Mouse (Mus musculus) MEL (cell line): ENCODE results near the gene Ccdc91. TPM values are rescaled to one million over a fixed set of nuclear protein-coding genes. Genes with fewer than 3 reads are reported as not detected.

Experiments
- DNase-seq: peaks from one replicate; pipeline ENCODE4 v3.0.0; 2011; ENCODE audit warnings: low read depth, low spot score
- H3K27ac ChIP-seq: 2 replicates; pipeline ENCODE4 v1.5.1; 2012; ENCODE audit warnings: low read depth, mild to moderate bottlenecking, control low read depth, low read length, moderate library complexity; ENCODE audit not compliant: control insufficient read depth
- H3K27me3 ChIP-seq, 2 experiments: fragments of 150-350 bp in 1 of 2; sonication (generic) in 1 of 2; 2 replicates each; pipeline ENCODE4 v1.6.1; 2012; ENCODE audit warnings: low read length in 2 of 2, mild to moderate bottlenecking in 2 of 2, improper control_type of control experiment in 1 of 2, moderate library complexity in 1 of 2; ENCODE audit not compliant: insufficient read depth in 2 of 2, control insufficient read depth in 1 of 2
- H3K36me3 ChIP-seq, 2 experiments: 2 replicates each; pipeline ENCODE4 v1.6.1; 2012 to 2014; ENCODE audit warnings: low read length in 2 of 2, improper control_type of control experiment in 1 of 2, inconsistent platforms in 1 of 2, mild to moderate bottlenecking in 1 of 2; ENCODE audit not compliant: insufficient read depth in 2 of 2, control insufficient read depth in 1 of 2
- H3K4me1 ChIP-seq, 2 experiments: fragments of 150-350 bp in 1 of 2; sonication (generic) in 1 of 2; 2 replicates each; pipeline ENCODE4 v1.6.1; 2012; ENCODE audit warnings: low read length in 2 of 2, improper control_type of control experiment in 1 of 2, mild to moderate bottlenecking in 1 of 2; ENCODE audit not compliant: insufficient read depth in 2 of 2, control insufficient read depth in 1 of 2
- H3K4me3 ChIP-seq, 2 experiments: fragments of 150-350 bp in 1 of 2; sonication (generic) in 1 of 2; 2 replicates each; pipeline ENCODE4 v1.5.1; 2012; ENCODE audit warnings: low read depth in 2 of 2, low read length in 2 of 2, mild to moderate bottlenecking in 2 of 2, moderate library complexity in 2 of 2, control low read depth in 1 of 2, improper control_type of control experiment in 1 of 2; ENCODE audit not compliant: control insufficient read depth in 1 of 2, insufficient read depth in 1 of 2
- H3K79me2 ChIP-seq: 2 replicates; pipeline ENCODE4 v1.6.1; 2012; ENCODE audit warnings: mild to moderate bottlenecking, low read length, moderate library complexity; ENCODE audit not compliant: control insufficient read depth, poor library complexity, insufficient read depth
- H3K9ac ChIP-seq: 2 replicates; pipeline ENCODE4 v1.6.1; 2012; ENCODE audit warnings: low read depth, mild to moderate bottlenecking, control low read depth, low read length, moderate library complexity; ENCODE audit not compliant: control insufficient read depth, poor library complexity, severe bottlenecking
- H3K9me3 ChIP-seq: fragments of 150-350 bp; sonication (generic); replicated peaks from 2 replicates; pipeline ENCODE4 v1.6.1; 2012; ENCODE audit warnings: mild to moderate bottlenecking, low read length, improper control_type of control experiment, moderate library complexity; ENCODE audit not compliant: insufficient read depth
- BHLHE40 ChIP-seq: IDR thresholded peaks from 2 replicates; pipeline ENCODE4 v1.6.1; 2012; ENCODE audit warnings: low read depth, mild to moderate bottlenecking, inconsistent platforms, low read length, improper control_type of control experiment, borderline replicate concordance
- CHD1 ChIP-seq: IDR thresholded peaks from 2 replicates; pipeline ENCODE4 v1.6.1; 2012; ENCODE audit warnings: low read depth, mild to moderate bottlenecking, inconsistent platforms, low read length, improper control_type of control experiment
- CHD2 ChIP-seq: IDR thresholded peaks from 2 replicates; pipeline ENCODE4 v1.6.1; 2011; ENCODE audit warnings: low read length, improper control_type of control experiment
- HCFC1 ChIP-seq: IDR thresholded peaks from 2 replicates; pipeline ENCODE4 v1.6.1; 2012; ENCODE audit warnings: low read depth, mild to moderate bottlenecking, inconsistent platforms, low read length, improper control_type of control experiment, moderate library complexity
- MAZ ChIP-seq: IDR thresholded peaks from 2 replicates; pipeline ENCODE4 v1.6.1; 2012; ENCODE audit warnings: low read depth, mild to moderate bottlenecking, inconsistent platforms, low read length, improper control_type of control experiment
- MXI1 ChIP-seq: IDR thresholded peaks from 2 replicates; pipeline ENCODE4 v1.6.1; 2011; ENCODE audit warnings: mild to moderate bottlenecking, low read depth, low read length, improper control_type of control experiment
- MYB ChIP-seq: IDR thresholded peaks from 2 replicates; pipeline ENCODE4 v1.6.1; 2011; ENCODE audit warnings: mild to moderate bottlenecking, low read depth, low read length, improper control_type of control experiment
- POLR2AphosphoS5 ChIP-seq: IDR thresholded peaks from 2 replicates; pipeline ENCODE4 v1.6.1; 2012; ENCODE audit warnings: low read depth, borderline replicate concordance, mild to moderate bottlenecking, inconsistent platforms, low read length, moderate library complexity, mixed read lengths
- RAD21 ChIP-seq: IDR thresholded peaks from 2 replicates; pipeline ENCODE4 v1.6.1; 2011; ENCODE audit warnings: mild to moderate bottlenecking, low read depth, low read length, improper control_type of control experiment
- TAL1 ChIP-seq: IDR thresholded peaks from 2 replicates; pipeline ENCODE4 v1.6.1; 2012; ENCODE audit warnings: mild to moderate bottlenecking, inconsistent platforms, low read length, moderate library complexity, mixed read lengths
- TBP ChIP-seq: IDR thresholded peaks from 2 replicates; pipeline ENCODE4 v1.8.0; 2011; ENCODE audit warnings: low read depth, low read length, improper control_type of control experiment
- UBTF ChIP-seq: IDR thresholded peaks from 2 replicates; pipeline ENCODE4 v1.6.1; 2012; ENCODE audit warnings: low read depth, mild to moderate bottlenecking, inconsistent platforms, low read length, improper control_type of control experiment, moderate library complexity, borderline replicate concordance; ENCODE audit not compliant: insufficient read depth
- USF1 ChIP-seq: IDR thresholded peaks from 2 replicates; pipeline ENCODE4 v1.6.1; 2014; ENCODE audit warnings: low read depth, mild to moderate bottlenecking, inconsistent platforms, low read length, improper control_type of control experiment, moderate library complexity
- USF2 ChIP-seq, 2 experiments: IDR thresholded peaks; 2 replicates each; pipeline ENCODE4 v1.6.1; 2011 to 2012; ENCODE audit warnings: improper control_type of control experiment in 2 of 2, low read length in 2 of 2, borderline replicate concordance in 1 of 2, inconsistent platforms in 1 of 2, low read depth in 1 of 2, mild to moderate bottlenecking in 1 of 2; ENCODE audit not compliant: insufficient read depth in 1 of 2
- ZC3H11A ChIP-seq: IDR thresholded peaks from 2 replicates; pipeline ENCODE4 v1.6.1; 2012; ENCODE audit warnings: low read depth, mild to moderate bottlenecking, inconsistent platforms, low read length, improper control_type of control experiment
- ZMIZ1 ChIP-seq: IDR thresholded peaks from 2 replicates; pipeline ENCODE4 v1.6.1; 2012; ENCODE audit warnings: low read depth, mild to moderate bottlenecking, inconsistent platforms, low read length, improper control_type of control experiment, moderate library complexity
- polyA plus RNA-seq, 2 experiments: library from polyadenylated mRNA; stranded (reverse) in 1 of 2; unstranded in 1 of 2; fragments of >175 nt in 1 of 2; fragments of >200 nt in 1 of 2; gene quantifications; 2 replicates each; pipeline versions ENCODE4 v1.2.1 to v1.2.4; 2012; ENCODE audit warnings: low replicate concordance in 2 of 2, low read depth in 1 of 2; ENCODE audit not compliant: insufficient read length in 2 of 2, insufficient read depth in 1 of 2, missing spikeins in 1 of 2
- total RNA-seq: library from RNA; depleted of rRNA; stranded (reverse); fragments of 300-350 nt; gene quantifications from 2 replicates; pipeline ENCODE4 v1.2.3, GENCODE M21; 2012

The Ccdc91 gene
- total and polyA plus RNA-seq, 3 experiments: not detected

GRCm38 (mm10) chr6:147615306-147615705 lies 139.7 kb downstream of the Ccdc91 start:
- Histone ChIP-seq H3K36me3 (no peaks in the 10 kb centered on the region), H3K9me3 (no peaks in the 10 kb centered on the region), H3K4me3 (no peak overlapping the region), H3K4me1 (no peaks in the 10 kb centered on the region), H3K79me2 (no peaks in the 10 kb centered on the region), H3K27ac (no peak overlapping the region), H3K27me3 (no peaks in the 10 kb centered on the region), H3K9ac (no peak overlapping the region)
- TF ChIP-seq MAZ: no peak
- TF ChIP-seq RAD21: no peak
- no peak for TF ChIP-seq ZMIZ1
- no peak for TF ChIP-seq BHLHE40
- no peak for TF ChIP-seq POLR2AphosphoS5
- TF ChIP-seq CHD1: no peak
- TF ChIP-seq TBP: no peak
- TF ChIP-seq TAL1: no peak
- TF ChIP-seq MXI1: no peak
- TF ChIP-seq ZC3H11A: no peak
- no peak for DNase-seq

GRCm38 (mm10) chr6:147623142-147623541 lies 147.5 kb downstream of the Ccdc91 start:
- Histone ChIP-seq H3K4me1 (no peaks in the 10 kb centered on the region), H3K27ac (no peak overlapping the region), H3K9me3 (no peaks in the 10 kb centered on the region), H3K27me3 (no peaks in the 10 kb centered on the region), H3K36me3 (no peaks in the 10 kb centered on the region), H3K79me2 (no peaks in the 10 kb centered on the region), H3K9ac (no peak overlapping the region), H3K4me3 (no peak overlapping the region)
- no peak for TF ChIP-seq USF1
- TF ChIP-seq MAZ: no peak
- no peak for TF ChIP-seq UBTF
- DNase-seq: no peak

- TF ChIP-seq POLR2AphosphoS5 (no peak), CHD2 (no peak), USF2 (IDR thresholded peaks at IDR 0.05; ENCODE audit: borderline replicate concordance in 1 of 2, insufficient read depth in 1 of 2, low read depth in 1 of 2, low read length in 2 of 2) (no peak), HCFC1 (no peak), MYB (no peak), USF1 (no peak), TBP (no peak)
- no peaks in the 10 kb centered on the region for H3K27me3 ChIP-seq
Measured at GRCm38 (mm10) chr6:147636464-147636863, 160.8 kb downstream of the Ccdc91 start.

More at GRCm38 (mm10) chr6:147636464-147636863, 160.8 kb downstream of the Ccdc91 start:
- no peaks in the 10 kb centered on the region for H3K79me2 ChIP-seq
- no peaks in the 10 kb centered on the region for H3K36me3 ChIP-seq
- H3K9me3 ChIP-seq: no peaks in the 10 kb centered on the region
- DNase-seq: no peak
- H3K9ac ChIP-seq: no peak overlapping the region
- no peak overlapping the region for H3K4me3 ChIP-seq
- no peaks in the 10 kb centered on the region for H3K4me1 ChIP-seq
- no peak overlapping the region for H3K27ac ChIP-seq
